Mouse (Mus musculus) neural tube, embryonic 12.5 days (tissue): Measurements from ENCODE around the gene Faap20. TPM values are rescaled to one million over a fixed set of nuclear protein-coding genes. Genes with fewer than 3 reads are reported as not detected.

Experiments
- ATAC-seq: fragments of 200-750 bp; cut with Nextera tagmentation; 2 replicates; pipeline ENCODE4 v1.8.0; 2017; ENCODE audit warnings: low read depth, mild to moderate bottlenecking, moderate TSS enrichment, moderate library complexity; ENCODE audit not compliant: low FRiP score
- H3K27ac ChIP-seq: fragments of 300-500 bp; sonication (generic); 2 replicates; pipeline ENCODE4 v1.5.1; 2016
- H3K27me3 ChIP-seq: fragments of 300-500 bp; sonication (generic); replicated peaks from 2 replicates; pipeline ENCODE4 v1.6.1; 2016; ENCODE audit warnings: mild to moderate bottlenecking
- H3K36me3 ChIP-seq: fragments of 300-500 bp; sonication (generic); 2 replicates; pipeline ENCODE4 v1.6.1; 2016; ENCODE audit warnings: mild to moderate bottlenecking
- H3K4me1 ChIP-seq: fragments of 300-500 bp; sonication (generic); 2 replicates; pipeline ENCODE4 v1.6.1; 2016
- H3K4me2 ChIP-seq: fragments of 300-500 bp; sonication (generic); replicated peaks from 2 replicates; pipeline ENCODE4 v1.6.1; 2016; ENCODE audit warnings: mild to moderate bottlenecking
- H3K4me3 ChIP-seq: fragments of 300-500 bp; sonication (generic); 2 replicates; pipeline ENCODE4 v1.5.1; 2016
- H3K9ac ChIP-seq: fragments of 300-500 bp; sonication (generic); 2 replicates; pipeline ENCODE4 v1.6.1; 2016; ENCODE audit warnings: mild to moderate bottlenecking
- H3K9me3 ChIP-seq: fragments of 300-500 bp; sonication (generic); 2 replicates; pipeline ENCODE4 v1.6.1; 2016; ENCODE audit warnings: mild to moderate bottlenecking
- WGBS: fragments of 180-500 bp; shearing (Covaris S2); methylation state at CpG from one replicate; pipeline ENCODE4 v1.1.7; 2016; 5-methylcytosine and 5-hydroxymethylcytosine counted together
- polyA plus RNA-seq: library from polyadenylated mRNA; unstranded; fragments of >200 nt; fragmentation: Nextera tagmentation; extraction: Ambion mirVana; gene quantifications from 2 replicates; pipeline ENCODE4 v1.2.1, GENCODE M21; 2016

Faap20 gene
- polyA plus RNA-seq, 1 experiment from 2014 or later: 89.3 TPM

DNA sequence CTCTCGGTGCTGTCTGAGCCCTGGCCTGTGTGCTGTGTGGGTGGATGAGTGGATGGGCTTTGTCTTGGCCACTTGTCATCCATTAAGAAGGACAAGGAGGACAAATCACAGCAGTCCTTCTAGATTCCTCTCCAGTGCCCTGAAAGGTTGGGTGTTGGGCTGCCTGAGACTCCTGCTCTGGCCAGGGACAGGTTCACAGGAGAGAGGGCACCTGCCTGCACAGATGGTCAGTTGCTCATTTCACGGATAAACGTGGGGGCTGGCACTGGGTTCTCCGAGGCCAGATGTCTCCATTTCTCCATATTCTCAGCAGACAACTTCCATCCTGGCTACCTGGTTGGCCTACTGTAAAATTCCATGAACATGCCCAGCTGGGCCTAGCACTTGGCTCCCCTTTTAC is 49.2 kb downstream of the Faap20 start:
- H3K27ac ChIP-seq: no peak overlapping the region
- 86% methylated on average over 4 of the region's 4 CpGs for WGBS
- no peak overlapping the region for H3K4me3 ChIP-seq
- no peak for ATAC-seq
- no peaks in the 10 kb centered on the region for H3K36me3 ChIP-seq
- H3K9ac ChIP-seq: no peak overlapping the region
- H3K27me3 ChIP-seq: no peaks in the 10 kb centered on the region
- no peaks in the 10 kb centered on the region for H3K4me1 ChIP-seq
- no peaks in the 10 kb centered on the region for H3K9me3 ChIP-seq
- H3K4me2 ChIP-seq: no peak overlapping the region

DNA sequence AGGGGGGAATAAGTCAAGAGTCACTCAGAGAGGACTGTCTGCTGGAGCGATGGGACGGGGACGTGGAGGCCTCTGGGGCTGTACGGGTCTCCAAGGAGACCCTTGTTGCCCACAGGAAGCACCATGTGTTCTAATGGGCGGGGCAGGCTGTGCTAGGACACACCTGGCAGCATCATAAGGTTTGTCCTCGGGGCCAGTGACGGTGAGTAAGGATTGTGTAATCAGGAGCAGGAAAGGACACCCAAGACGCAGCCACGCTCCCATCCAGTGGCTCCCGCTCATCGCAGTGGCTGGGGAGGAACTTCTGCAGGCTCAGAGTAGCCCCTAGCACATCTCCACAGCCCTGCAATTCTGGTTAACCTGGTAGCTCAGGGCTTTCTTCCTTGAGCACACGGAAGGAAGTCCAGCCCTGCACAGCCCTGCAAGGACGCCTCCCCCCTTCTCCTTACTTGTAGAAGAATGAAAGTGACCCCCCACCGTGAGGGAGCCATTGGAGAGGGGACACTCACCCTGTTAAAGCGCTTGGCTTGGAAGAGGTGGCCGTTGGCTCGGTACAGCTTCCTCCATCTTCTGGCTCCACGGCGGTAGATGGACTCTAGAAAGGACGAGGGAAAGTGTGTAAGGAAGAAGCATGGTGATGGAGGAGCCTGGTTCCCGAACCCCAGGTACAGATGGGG is 51.0 kb downstream of the Faap20 start:
- H3K4me3 ChIP-seq: no peak overlapping the region
- H3K4me2 ChIP-seq: no peak overlapping the region
- WGBS: 76% methylated on average over 21 of the region's 21 CpGs
- H3K9ac ChIP-seq: no peak overlapping the region
- H3K4me1 ChIP-seq: peaks cover 5% of the 10 kb centered on the region; the same call in 1 of the 2 replicates
- no peak for ATAC-seq
- no peaks in the 10 kb centered on the region for H3K36me3 ChIP-seq
- no peak overlapping the region for H3K27ac ChIP-seq
- H3K9me3 ChIP-seq: no peaks in the 10 kb centered on the region
- H3K27me3 ChIP-seq: no peaks in the 10 kb centered on the region

DNA sequence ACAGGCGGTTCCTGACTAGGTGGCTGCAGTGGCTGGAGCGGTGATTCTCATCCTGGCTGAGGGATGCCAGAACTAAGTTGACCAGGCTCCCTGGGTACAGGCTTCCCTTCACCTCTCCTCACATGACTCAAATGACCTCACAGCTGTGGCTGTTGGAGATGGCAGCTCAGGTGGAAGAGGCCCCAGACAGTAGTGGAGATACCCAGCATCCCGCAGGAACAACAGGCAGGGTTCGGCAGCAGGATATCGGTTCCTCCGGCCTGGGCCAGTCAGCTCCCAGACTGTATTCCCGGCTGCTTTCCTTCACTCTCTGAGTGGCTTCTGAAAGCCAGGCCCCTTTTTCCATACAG is 51.5 kb downstream of the Faap20 start:
- Histone ChIP-seq H3K9ac (no peak overlapping the region), H3K27ac (no peak overlapping the region), H3K4me2 (no peak overlapping the region), H3K27me3 (no peaks in the 10 kb centered on the region), H3K36me3 (no peaks in the 10 kb centered on the region), H3K4me1 (peaks cover 5% of the 10 kb centered on the region; the same call in 1 of the 2 replicates), H3K4me3 (no peak overlapping the region), H3K9me3 (no peaks in the 10 kb centered on the region)
- ATAC-seq: no peak
- 92% methylated on average over 7 of the region's 7 CpGs for WGBS

DNA sequence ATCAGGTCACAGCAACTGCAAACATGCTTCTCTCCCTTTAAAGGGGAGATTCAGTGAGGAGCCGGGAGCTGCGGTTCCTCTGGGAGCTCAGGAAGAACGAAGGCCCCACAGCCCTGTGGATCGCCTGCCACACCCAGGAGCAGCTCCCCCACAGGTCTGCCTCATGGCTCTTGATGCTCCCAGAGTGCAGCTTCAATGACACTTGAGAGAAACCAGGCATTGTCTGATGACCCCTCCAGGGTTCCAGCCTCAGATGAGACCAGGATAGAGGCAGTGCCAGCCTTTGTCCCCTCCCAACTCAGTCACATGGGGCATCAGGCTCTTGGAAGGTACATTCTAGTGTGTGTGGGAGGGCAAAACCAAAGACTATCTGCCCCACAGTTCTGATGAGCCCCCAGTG is 52.4 kb downstream of the Faap20 start:
- Histone ChIP-seq H3K36me3 (no peaks in the 10 kb centered on the region), H3K4me2 (no peak overlapping the region), H3K4me1 (peaks cover 9% of the 10 kb centered on the region; the same call in 1 of the 2 replicates), H3K27me3 (no peaks in the 10 kb centered on the region), H3K9me3 (no peaks in the 10 kb centered on the region), H3K4me3 (no peak overlapping the region), H3K9ac (no peak overlapping the region), H3K27ac (no peak overlapping the region; the same call in 1 of the 2 replicates)
- 66% methylated on average over 4 of the region's 4 CpGs for WGBS
- no peak for ATAC-seq

DNA sequence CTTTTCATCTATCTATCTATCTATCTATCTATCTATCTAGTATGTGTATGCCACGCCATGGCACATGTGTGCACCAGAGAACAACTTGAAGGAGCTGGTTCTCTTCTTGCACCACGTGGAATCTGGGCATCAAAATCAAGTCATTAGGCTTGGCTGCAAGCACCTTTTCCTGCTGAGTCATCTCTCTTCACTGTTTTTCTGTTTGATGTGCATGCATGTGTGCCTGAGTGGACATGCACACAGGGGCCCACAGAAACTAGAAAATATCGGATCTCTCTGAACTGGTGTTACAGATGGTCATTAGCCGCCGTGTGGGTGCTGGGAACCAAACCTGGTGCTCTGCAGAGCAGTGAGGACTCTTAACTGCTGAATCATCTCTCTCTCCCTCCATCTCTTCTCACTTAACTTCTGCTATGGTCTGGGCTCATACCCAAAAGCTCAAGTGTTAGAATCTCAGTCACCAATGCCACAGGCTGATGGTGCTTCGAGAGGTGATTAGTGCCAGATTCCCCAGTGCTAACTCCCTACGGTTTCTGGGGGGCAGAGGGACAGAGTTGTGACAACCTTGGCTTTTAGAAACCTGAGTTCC is 55.0 kb downstream of the Faap20 start:
- H3K4me1 ChIP-seq: peaks cover 19% of the 10 kb centered on the region
- no peaks in the 10 kb centered on the region for H3K36me3 ChIP-seq

DNA sequence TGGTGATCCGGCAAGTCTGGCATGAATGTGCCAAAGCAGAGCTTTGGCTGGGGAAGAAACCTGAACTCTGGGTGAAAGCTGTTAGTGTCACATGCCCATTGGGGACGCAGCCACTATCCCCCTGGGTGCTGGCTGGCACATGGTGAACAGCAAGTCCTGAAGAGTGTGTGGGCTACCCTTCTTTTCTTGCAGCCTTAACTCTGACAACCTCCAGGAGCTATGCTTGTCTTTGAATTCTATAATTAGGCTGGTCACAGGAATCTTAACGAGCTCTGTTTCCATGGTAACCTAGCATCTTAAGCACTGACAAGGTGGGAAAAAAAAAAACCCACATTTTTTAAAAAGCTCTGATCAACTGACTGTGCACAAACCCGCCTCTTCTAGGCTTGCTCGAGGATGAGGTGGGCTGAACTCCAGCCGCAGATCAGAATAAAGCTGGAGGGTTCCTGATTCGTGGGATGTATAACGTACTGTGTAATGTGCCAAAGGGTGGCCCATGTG is 56.0 kb downstream of the Faap20 start:
- Histone ChIP-seq H3K27ac (no peak overlapping the region), H3K4me2 (no peak overlapping the region)

More for the DNA sequence above, 55.0 kb downstream of the Faap20 start:
- H3K27ac ChIP-seq: no peak overlapping the region
- WGBS: 91% methylated on average over 7 of the region's 7 CpGs
- H3K4me2 ChIP-seq: no peak overlapping the region
- H3K9ac ChIP-seq: no peak overlapping the region
- no peaks in the 10 kb centered on the region for H3K27me3 ChIP-seq
- no peak for ATAC-seq
- H3K4me3 ChIP-seq: no peak overlapping the region
- no peaks in the 10 kb centered on the region for H3K9me3 ChIP-seq

More for the DNA sequence above, 56.0 kb downstream of the Faap20 start:
- WGBS: 64% methylated on average over 8 of the region's 8 CpGs
- Histone ChIP-seq H3K9me3 (no peaks in the 10 kb centered on the region), H3K36me3 (no peaks in the 10 kb centered on the region), H3K9ac (no peak overlapping the region), H3K4me3 (no peak overlapping the region), H3K4me1 (peaks cover 19% of the 10 kb centered on the region), H3K27me3 (no peaks in the 10 kb centered on the region)
- ATAC-seq: no peak

Other genes starting within 250 kb of the Faap20 start
- gene Plch2, start 193.0 kb upstream of the Faap20 start, polyA plus RNA-seq: 4.1 TPM in 2 replicates
- 16.6 and 17.3 TPM in 2 replicates for gene Pex10, start 182.8 kb upstream of the Faap20 start, polyA plus RNA-seq
- 135 and 137 TPM in 2 replicates for gene Rer1, start 163.4 kb upstream of the Faap20 start, polyA plus RNA-seq
- gene Morn1, start 163.2 kb upstream of the Faap20 start, polyA plus RNA-seq: 6.0 and 6.1 TPM in 2 replicates
- 12.3 and 13.2 TPM in 2 replicates for gene Ski, start 27.2 kb upstream of the Faap20 start, polyA plus RNA-seq
- 33.3 and 35.8 TPM in 2 replicates for gene Prkcz, start 111.6 kb downstream of the Faap20 start, polyA plus RNA-seq
- gene Gabrd, start 148.3 kb downstream of the Faap20 start, polyA plus RNA-seq: 0.34 TPM in 1 of 2 replicates, not detected in the other
- gene Cfap74, start 159.4 kb downstream of the Faap20 start, polyA plus RNA-seq: 4.0 and 4.7 TPM in 2 replicates
- gene Tmem52, start 219.3 kb downstream of the Faap20 start, polyA plus RNA-seq: not detected in 2 replicates
- gene Gnb1, start 241.6 kb downstream of the Faap20 start, polyA plus RNA-seq: 762 and 837 TPM in 2 replicates